Mouse (Mus musculus): ENCODE data around the gene Nup85. TPM values are rescaled to one million over a fixed set of nuclear protein-coding genes. Genes with fewer than 3 reads are reported as not detected.

Gene Nup85
- polyA plus RNA-seq, 1 experiment from 2014 or later, result 85.2 TPM

DNA sequence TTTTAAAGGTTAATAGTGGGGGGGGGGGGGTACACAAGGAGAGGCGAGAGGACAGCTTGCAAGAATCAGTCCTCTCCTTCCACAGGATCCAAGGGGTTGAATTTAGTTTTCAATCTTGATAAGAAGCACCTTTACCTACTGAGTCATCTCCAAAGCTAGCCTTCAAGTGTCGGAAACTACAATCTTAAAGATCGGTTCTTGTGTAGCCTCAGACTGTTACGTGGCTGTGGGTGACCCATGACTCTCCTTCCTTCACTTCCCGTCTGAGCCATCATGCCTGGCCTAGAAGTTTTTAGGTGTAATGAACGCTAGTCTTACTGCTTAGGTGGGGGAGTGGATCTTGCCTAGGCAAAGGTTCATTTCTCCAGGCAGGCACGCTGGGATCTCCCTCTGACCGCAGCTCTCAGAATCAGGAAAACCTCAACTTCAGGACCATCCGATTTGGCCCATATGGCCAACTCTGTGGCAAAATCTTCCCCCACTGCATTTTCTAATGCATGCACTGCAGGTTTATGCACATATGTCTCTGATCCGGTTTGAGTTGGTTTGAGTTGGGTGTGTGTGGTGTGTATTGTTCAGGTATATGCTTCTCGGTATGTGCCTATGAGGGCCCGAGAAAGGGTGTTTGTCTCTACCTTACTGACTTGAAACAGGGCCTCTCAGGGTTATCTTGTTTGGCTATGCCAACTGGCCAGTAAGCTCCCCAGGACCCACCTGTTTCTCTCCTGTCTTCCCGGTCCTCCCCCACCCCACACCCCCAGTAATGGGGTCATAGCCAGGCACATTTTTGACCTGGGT, 65.7 kb downstream of the Nup85 start:
- no peaks in the 10 kb centered on the region for H3K9me3 ChIP-seq (ENCODE audit: control insufficient read depth, low read length)
- no peak for ATAC-seq (ENCODE audit: insufficient number of reproducible peaks, insufficient read depth, low FRiP score, low read depth)
- no peaks in the 10 kb centered on the region for H3K27me3 ChIP-seq (ENCODE audit: control insufficient read depth, insufficient read depth, low read length)
- no peak overlapping the region for H3K27ac ChIP-seq (replicated peaks in 1 of 2; ENCODE audit: control insufficient read depth in 1 of 2, insufficient read depth in 1 of 2, low read depth in 2 of 2, low read length in 2 of 2)
- no peaks in the 10 kb centered on the region for H3K36me3 ChIP-seq (ENCODE audit: control insufficient read depth, insufficient read depth, low read length)
- H3K4me1 ChIP-seq (ENCODE audit: control insufficient read depth in 2 of 2, insufficient read depth in 2 of 2, low read length in 2 of 2), result peaks cover 2 to 10% of the 10 kb centered on the region in 2 experiments; a peak in 2 of 4 replicates
- H3K9ac ChIP-seq (ENCODE audit: low read length), result no peak overlapping the region
- H3K4me3 ChIP-seq (ENCODE audit: control insufficient read depth in 1 of 2, insufficient read depth in 1 of 2, low read depth in 1 of 2, low read length in 2 of 2), result no peak overlapping the region
- WGBS, result 79% methylated on average over 13 of the region's 13 CpGs
- no peak overlapping the region for H3K4me2 ChIP-seq (ENCODE audit: low read length)

DNA sequence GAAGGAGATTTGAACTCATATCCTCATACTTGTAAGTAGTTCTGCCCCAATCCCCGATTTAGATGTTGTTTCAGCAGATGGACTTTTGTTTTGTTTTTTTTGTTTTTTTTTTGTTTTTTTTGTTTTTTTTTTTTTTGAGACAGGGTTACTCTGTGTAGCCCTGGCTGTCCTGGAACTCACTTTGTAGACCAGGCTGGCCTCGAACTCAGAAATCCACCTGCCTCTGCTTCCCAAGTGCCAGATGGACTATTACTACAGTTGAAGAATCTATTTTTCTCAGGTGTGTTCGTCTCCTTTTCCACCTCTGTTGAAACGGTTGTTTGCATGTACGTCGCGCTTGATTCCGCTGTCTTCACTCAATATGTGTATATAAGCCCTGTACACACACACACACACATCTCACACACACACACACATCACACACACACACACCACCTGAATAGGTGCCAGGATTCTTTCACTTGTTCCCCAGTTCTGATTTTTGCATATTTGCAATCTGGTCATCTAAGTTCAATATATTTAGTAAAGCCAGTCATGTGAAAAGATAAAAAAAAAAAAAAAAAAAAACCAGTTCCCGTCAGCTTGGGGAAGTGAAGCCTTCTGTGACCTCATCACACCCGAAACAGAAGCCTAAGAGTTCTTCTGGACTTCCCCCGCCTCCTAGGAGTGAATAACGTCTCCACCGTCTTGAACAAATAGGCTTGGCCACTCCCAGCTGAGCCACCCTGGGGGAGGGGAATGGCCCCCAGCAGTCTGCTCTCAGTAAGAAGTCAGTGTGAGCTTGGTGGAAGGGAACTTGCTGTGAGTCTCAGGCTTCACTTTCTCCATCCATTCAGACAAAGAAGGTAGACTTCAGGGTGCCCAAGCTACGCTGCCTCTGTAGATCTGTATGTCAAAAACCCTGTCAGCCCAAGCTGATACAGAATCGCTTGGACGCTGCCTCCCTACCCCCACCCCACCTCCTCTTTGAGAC, 66.6 kb downstream of the Nup85 start:
- Histone ChIP-seq H3K9me3 (ENCODE audit: control insufficient read depth, low read length) (no peaks in the 10 kb centered on the region), H3K4me3 (ENCODE audit: control insufficient read depth in 1 of 2, insufficient read depth in 1 of 2, low read depth in 1 of 2, low read length in 2 of 2) (no peak overlapping the region), H3K27me3 (ENCODE audit: control insufficient read depth, insufficient read depth, low read length) (no peaks in the 10 kb centered on the region), H3K4me2 (ENCODE audit: low read length) (no peak overlapping the region), H3K4me1 (ENCODE audit: control insufficient read depth in 2 of 2, insufficient read depth in 2 of 2, low read length in 2 of 2) (peaks cover 2 to 10% of the 10 kb centered on the region in 2 experiments; a peak in 2 of 4 replicates), H3K36me3 (ENCODE audit: control insufficient read depth, insufficient read depth, low read length) (no peaks in the 10 kb centered on the region), H3K9ac (ENCODE audit: low read length) (no peak overlapping the region), H3K27ac (replicated peaks in 1 of 2; ENCODE audit: control insufficient read depth in 1 of 2, insufficient read depth in 1 of 2, low read depth in 2 of 2, low read length in 2 of 2) (no peak overlapping the region)
- no peak for ATAC-seq (ENCODE audit: insufficient number of reproducible peaks, insufficient read depth, low FRiP score, low read depth)
- WGBS, result 46% methylated on average over 16 of the region's 16 CpGs

DNA sequence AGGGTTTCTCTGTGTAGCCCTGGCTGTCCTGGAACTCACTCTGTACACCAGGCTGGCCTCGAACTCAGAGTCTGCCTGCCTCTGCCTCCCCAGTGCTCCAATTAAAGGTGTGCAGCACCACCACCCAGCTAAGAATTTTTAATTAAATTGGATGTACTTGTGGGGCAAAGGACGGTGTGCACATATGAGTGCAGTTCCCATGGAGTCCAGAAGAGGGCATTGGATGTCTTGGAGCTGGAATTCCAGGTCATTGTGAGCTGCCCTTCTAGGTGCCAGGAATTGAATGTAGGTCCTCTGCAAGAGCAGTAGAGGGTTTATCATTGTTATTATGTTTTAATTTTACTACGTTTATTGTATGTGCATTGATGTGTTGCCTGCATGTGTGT, 67.3 kb downstream of the Nup85 start:
- 22% methylated on average over 3 of the region's 3 CpGs for WGBS
- Histone ChIP-seq H3K4me2 (ENCODE audit: low read length) (no peak overlapping the region), H3K9ac (ENCODE audit: low read length) (no peak overlapping the region), H3K9me3 (ENCODE audit: control insufficient read depth, low read length) (no peaks in the 10 kb centered on the region), H3K27me3 (ENCODE audit: control insufficient read depth, insufficient read depth, low read length) (no peaks in the 10 kb centered on the region), H3K27ac (replicated peaks in 1 of 2; ENCODE audit: control insufficient read depth in 1 of 2, insufficient read depth in 1 of 2, low read depth in 2 of 2, low read length in 2 of 2) (no peak overlapping the region), H3K4me3 (ENCODE audit: control insufficient read depth in 1 of 2, insufficient read depth in 1 of 2, low read depth in 1 of 2, low read length in 2 of 2) (no peak overlapping the region), H3K36me3 (ENCODE audit: control insufficient read depth, insufficient read depth, low read length) (no peaks in the 10 kb centered on the region), H3K4me1 (ENCODE audit: control insufficient read depth in 2 of 2, insufficient read depth in 2 of 2, low read length in 2 of 2) (peaks cover 0 to 10% of the 10 kb centered on the region in 2 experiments; a peak in 1 of 4 replicates)
- ATAC-seq (ENCODE audit: insufficient number of reproducible peaks, insufficient read depth, low FRiP score, low read depth), result no peak

DNA sequence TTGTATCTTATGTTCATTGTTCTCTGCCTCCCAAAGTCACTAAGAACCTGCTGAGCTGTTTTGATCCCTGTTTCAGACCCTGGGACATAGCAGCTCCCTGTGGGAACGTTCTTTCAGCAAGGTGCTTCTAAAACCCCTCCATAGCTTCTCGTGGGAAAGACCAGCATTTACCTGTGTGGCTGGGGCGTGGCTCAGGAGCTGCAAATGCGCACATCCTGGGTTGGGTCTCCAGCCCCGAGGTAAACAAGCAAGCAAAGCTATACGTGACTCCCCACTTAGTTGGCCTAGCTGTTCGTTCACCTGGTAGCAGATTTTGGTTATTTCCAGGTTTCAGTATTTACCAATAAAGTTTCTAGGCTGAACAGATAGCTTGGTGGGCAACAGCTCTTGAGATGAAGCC, 68.0 kb downstream of the Nup85 start:
- Histone ChIP-seq H3K4me2 (ENCODE audit: low read length) (no peak overlapping the region), H3K27ac (replicated peaks in 1 of 2; ENCODE audit: control insufficient read depth in 1 of 2, insufficient read depth in 1 of 2, low read depth in 2 of 2, low read length in 2 of 2) (no peak overlapping the region), H3K9ac (ENCODE audit: low read length) (no peak overlapping the region), H3K4me1 (ENCODE audit: control insufficient read depth in 2 of 2, insufficient read depth in 2 of 2, low read length in 2 of 2) (0 out of 4 replicates have a peak, but pooled peaks cover 0 to 3% of the 10 kb centered on the region in 2 experiments), H3K9me3 (ENCODE audit: control insufficient read depth, low read length) (no peaks in the 10 kb centered on the region), H3K4me3 (ENCODE audit: control insufficient read depth in 1 of 2, insufficient read depth in 1 of 2, low read depth in 1 of 2, low read length in 2 of 2) (no peak overlapping the region), H3K27me3 (ENCODE audit: control insufficient read depth, insufficient read depth, low read length) (no peaks in the 10 kb centered on the region), H3K36me3 (ENCODE audit: control insufficient read depth, insufficient read depth, low read length) (no peaks in the 10 kb centered on the region)
- ATAC-seq (ENCODE audit: insufficient number of reproducible peaks, insufficient read depth, low FRiP score, low read depth), result no peak
- 73% methylated on average over 7 of the region's 7 CpGs for WGBS

DNA sequence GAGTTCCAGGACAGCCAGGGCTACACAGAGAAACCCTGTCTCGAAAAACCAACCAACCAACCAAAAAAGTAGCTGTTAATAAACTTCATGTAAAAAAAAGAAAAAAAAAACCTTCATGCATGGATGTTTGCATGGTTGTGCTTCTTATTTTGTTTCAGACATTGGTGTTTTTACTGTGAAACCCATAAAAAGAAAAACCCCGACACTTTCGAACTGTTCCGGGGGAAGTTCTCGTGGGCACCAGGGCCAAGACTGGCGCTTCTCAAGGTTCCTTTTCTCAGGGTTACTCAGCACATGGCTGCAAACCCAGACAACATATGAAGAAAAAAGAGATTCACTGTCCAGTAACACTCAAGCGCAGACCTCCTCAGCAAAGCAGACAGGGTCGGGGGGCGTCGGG, 68.6 kb downstream of the Nup85 start:
- no peaks in the 10 kb centered on the region for H3K27me3 ChIP-seq (ENCODE audit: control insufficient read depth, insufficient read depth, low read length)
- H3K4me3 ChIP-seq (ENCODE audit: control insufficient read depth in 1 of 2, insufficient read depth in 1 of 2, low read depth in 1 of 2, low read length in 2 of 2), result no peak overlapping the region
- H3K9ac ChIP-seq (ENCODE audit: low read length), result no peak overlapping the region
- H3K36me3 ChIP-seq (ENCODE audit: control insufficient read depth, insufficient read depth, low read length), result no peaks in the 10 kb centered on the region
- H3K4me2 ChIP-seq (ENCODE audit: low read length), result no peak overlapping the region
- 77% methylated on average over 10 of the region's 10 CpGs for WGBS
- H3K9me3 ChIP-seq (ENCODE audit: control insufficient read depth, low read length), result no peaks in the 10 kb centered on the region
- no peak overlapping the region for H3K27ac ChIP-seq (replicated peaks in 1 of 2; ENCODE audit: control insufficient read depth in 1 of 2, insufficient read depth in 1 of 2, low read depth in 2 of 2, low read length in 2 of 2)
- no peak for ATAC-seq (ENCODE audit: insufficient number of reproducible peaks, insufficient read depth, low FRiP score, low read depth)
- no peaks in the 10 kb centered on the region for H3K4me1 ChIP-seq (ENCODE audit: control insufficient read depth in 2 of 2, insufficient read depth in 2 of 2, low read length in 2 of 2)

Other genes with a start within 250 kb of the Nup85 start
- gene Ush1g, start 242.4 kb upstream of the Nup85 start, polyA plus RNA-seq (2014; fragmentation: Nextera tagmentation; extraction: Ambion mirVana), result 0.05 TPM in 1 of 2 replicates, not detected in the other
- gene Otop3, start 229.7 kb upstream of the Nup85 start, polyA plus RNA-seq (2014; fragmentation: Nextera tagmentation; extraction: Ambion mirVana), result not detected in 2 replicates
- 7.4 and 7.8 TPM in 2 replicates for gene Hid1, start 196.7 kb upstream of the Nup85 start, polyA plus RNA-seq (2014; fragmentation: Nextera tagmentation; extraction: Ambion mirVana)
- gene Cdr2l, start 182.5 kb upstream of the Nup85 start, polyA plus RNA-seq (2014; fragmentation: Nextera tagmentation; extraction: Ambion mirVana), result 10.3 and 10.5 TPM in 2 replicates
- gene Mrpl58, start 160.7 kb upstream of the Nup85 start, polyA plus RNA-seq (2014; fragmentation: Nextera tagmentation; extraction: Ambion mirVana), result 191 and 195 TPM in 2 replicates
- 2,259 and 2,271 TPM in 2 replicates for gene Atp5h, start 144.5 kb upstream of the Nup85 start, polyA plus RNA-seq (2014; fragmentation: Nextera tagmentation; extraction: Ambion mirVana)
- 19.3 and 23.5 TPM in 2 replicates for gene Kctd2, start 144.3 kb upstream of the Nup85 start, polyA plus RNA-seq (2014; fragmentation: Nextera tagmentation; extraction: Ambion mirVana)
- gene Trim80, start 123.9 kb upstream of the Nup85 start, polyA plus RNA-seq (2014; fragmentation: Nextera tagmentation; extraction: Ambion mirVana), result 0.14 TPM in 1 of 2 replicates, not detected in the other
- 0.08 and 0.26 TPM in 2 replicates for gene Slc16a5, start 102.0 kb upstream of the Nup85 start, polyA plus RNA-seq (2014; fragmentation: Nextera tagmentation; extraction: Ambion mirVana)
- 5.5 and 7.5 TPM in 2 replicates for gene Armc7, start 88.8 kb upstream of the Nup85 start, polyA plus RNA-seq (2014; fragmentation: Nextera tagmentation; extraction: Ambion mirVana)
- 54.5 and 56.2 TPM in 2 replicates for gene Nt5c, start 72.6 kb upstream of the Nup85 start, polyA plus RNA-seq (2014; fragmentation: Nextera tagmentation; extraction: Ambion mirVana)
- 511 and 538 TPM in 2 replicates for gene Jpt1, start 50.0 kb upstream of the Nup85 start, polyA plus RNA-seq (2014; fragmentation: Nextera tagmentation; extraction: Ambion mirVana)
- 600 and 636 TPM in 2 replicates for gene Sumo2, start 28.2 kb upstream of the Nup85 start, polyA plus RNA-seq (2014; fragmentation: Nextera tagmentation; extraction: Ambion mirVana)
- gene Mrps7, start 39.5 kb downstream of the Nup85 start, polyA plus RNA-seq (2014; fragmentation: Nextera tagmentation; extraction: Ambion mirVana), result 79.9 and 87.4 TPM in 2 replicates
- 16.1 and 17.2 TPM in 2 replicates for gene Gga3, start 39.6 kb downstream of the Nup85 start, polyA plus RNA-seq (2014; fragmentation: Nextera tagmentation; extraction: Ambion mirVana)
- gene Mif4gd, start 48.5 kb downstream of the Nup85 start, polyA plus RNA-seq (2014; fragmentation: Nextera tagmentation; extraction: Ambion mirVana), result 31.7 and 32.3 TPM in 2 replicates
- 42.8 and 46.0 TPM in 2 replicates for gene Slc25a19, start 63.9 kb downstream of the Nup85 start, polyA plus RNA-seq (2014; fragmentation: Nextera tagmentation; extraction: Ambion mirVana)
- 59.4 and 63.9 TPM in 2 replicates for gene Grb2, start 144.2 kb downstream of the Nup85 start, polyA plus RNA-seq (2014; fragmentation: Nextera tagmentation; extraction: Ambion mirVana)
- gene Tmem94, start 201.0 kb downstream of the Nup85 start, polyA plus RNA-seq (2014; fragmentation: Nextera tagmentation; extraction: Ambion mirVana), result 27.1 and 28.7 TPM in 2 replicates
- gene Caskin2, start 249.2 kb downstream of the Nup85 start, polyA plus RNA-seq (2014; fragmentation: Nextera tagmentation; extraction: Ambion mirVana), result 21.0 and 21.1 TPM in 2 replicates